Mouse (Mus musculus) spleen, postnatal 14 days (tissue): ENCODE results near the gene Adh5.
"Not testable (repeated sequence)": the region's sequence is repeated elsewhere in the genome, so short reads cannot be mapped to it uniquely, and the experiment has no call there.

Experiments
- DNase-seq, 2 experiments: peaks; one replicate each; pipeline ENCODE4 v3.0.0; 2021 to 2022; ENCODE audit warnings: low spot score in 2 of 2

Adh5 gene

DNA sequence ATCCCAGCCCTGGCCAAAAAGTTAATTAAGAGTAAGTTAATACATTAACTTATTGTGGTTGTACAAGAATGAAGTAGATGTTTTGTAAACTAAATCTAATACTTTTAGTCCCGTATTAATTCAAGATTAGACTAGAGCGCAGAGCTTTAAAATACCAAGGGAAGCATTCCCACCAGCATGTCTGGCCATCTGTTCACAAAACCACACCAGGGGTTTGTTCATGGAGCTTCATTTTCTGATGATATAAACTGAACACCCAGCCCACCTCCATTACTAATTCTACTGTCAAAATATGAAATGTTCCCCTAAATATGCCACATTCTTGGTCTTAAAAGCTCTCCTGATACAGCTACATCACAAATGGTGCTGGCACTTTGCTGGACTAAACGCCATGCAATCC, 15.5 kb downstream of the Adh5 start:
- DNase-seq: no peak

DNA sequence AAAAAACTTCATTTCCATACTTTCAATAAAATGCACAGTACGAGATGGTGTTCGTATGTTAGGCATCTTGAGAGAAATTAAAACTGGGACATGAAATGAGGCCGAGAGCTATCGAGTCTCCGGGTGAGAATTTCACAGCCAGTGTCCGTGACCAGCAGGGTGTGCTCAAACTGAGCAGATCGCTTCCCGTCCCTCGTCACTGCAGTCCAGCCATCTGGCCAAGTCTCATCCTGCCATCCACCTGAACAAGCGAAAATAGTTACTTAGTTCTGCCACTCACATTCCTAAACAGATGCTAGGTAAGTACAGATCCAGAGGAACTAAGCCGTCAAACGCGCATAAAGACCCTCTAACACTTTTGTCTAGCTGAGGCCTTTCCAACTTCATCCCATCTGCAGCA, 17.4 kb downstream of the Adh5 start:
- DNase-seq: no peak

DNA sequence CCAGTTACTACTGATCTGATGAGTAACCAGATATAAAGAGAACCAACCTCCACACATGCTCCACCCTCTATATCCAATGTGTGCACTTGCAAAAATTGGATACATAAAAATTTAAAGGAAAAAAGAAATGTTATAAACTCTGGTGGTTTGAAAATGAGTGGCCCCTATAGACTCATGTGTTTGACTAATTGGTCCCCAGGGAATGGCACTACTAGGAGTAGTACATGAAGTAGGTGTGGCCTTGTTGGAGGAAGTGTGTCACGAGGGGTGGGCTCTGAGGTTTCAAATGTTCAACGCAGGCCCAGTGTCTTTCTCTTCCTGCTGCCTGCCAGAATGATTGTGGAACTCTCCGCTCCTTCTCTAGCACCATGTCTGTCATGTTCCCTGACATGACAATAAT, 18.9 kb downstream of the Adh5 start:
- DNase-seq: no peak

DNA sequence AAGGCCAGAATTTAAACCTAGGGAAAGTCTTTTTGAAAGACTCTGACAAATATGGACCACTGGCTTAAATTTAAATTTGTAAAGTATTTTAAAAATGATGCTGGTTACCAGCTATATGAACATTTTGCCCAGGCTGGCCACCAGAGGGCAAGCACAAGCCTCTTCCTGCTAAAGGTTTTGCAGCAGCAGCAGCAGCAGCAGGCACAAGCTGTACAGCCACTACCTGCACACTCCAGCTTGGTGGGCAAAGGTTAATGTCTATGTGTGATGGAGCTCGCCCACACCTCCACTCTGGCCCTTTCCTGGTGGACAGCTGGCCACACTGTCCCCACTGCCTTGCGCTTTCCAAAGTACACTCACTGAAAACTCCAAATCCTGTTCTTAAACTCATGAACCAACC, 20.2 kb downstream of the Adh5 start:
- no peak for DNase-seq

GRCm38 (mm10) chr3:138463807-138464206, 20.9 kb downstream of the Adh5 start:
- DNase-seq: no peak

GRCm38 (mm10) chr3:138464573-138465147, 21.8 kb downstream of the Adh5 start:
- no peak for DNase-seq

- not testable (repeated sequence) for DNase-seq
Observed at GRCm38 (mm10) chr3:138466656-138467055, 23.8 kb downstream of the Adh5 start.

- DNase-seq: no peak
Observed at GRCm38 (mm10) chr3:138471066-138471465, 28.2 kb downstream of the Adh5 start.

- DNase-seq: no peak
Observed at GRCm38 (mm10) chr3:138479489-138479888, 36.6 kb downstream of the Adh5 start.

DNA sequence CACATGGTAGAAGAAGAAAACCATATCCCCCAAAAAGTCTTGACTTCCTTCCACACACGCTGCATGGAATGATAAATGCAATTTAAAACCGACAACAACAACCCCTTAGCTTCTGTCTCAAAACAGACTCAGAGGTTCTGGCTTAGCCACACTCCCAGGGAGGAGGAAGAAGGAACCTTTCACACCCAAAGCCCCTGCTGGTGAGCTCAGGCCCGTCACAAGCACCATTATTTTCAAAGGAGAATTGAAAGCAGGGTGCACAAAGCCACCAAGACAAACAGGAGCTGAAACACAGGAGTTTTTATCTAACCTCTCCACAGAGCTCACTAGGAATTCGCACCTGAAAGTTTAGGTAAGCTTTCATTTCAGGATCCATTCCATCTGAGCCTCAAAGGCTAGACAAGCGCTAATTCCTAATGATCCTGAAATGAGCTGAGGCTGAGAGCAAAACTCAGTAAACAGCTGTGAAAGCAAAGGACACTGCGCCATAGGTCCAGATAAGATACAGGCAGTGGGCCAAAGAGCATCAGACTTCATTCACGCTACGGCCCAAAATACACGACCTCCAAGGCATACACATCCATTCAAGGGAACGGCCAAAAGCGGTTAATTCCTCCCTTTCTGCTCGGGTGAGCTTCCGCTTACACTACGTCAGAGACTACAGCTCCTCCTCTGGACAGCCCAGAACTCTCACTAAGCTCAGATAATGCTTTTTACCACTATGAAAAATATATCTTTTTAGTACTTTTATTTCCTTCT, 38.8 kb downstream of the Adh5 start:
- no peak for DNase-seq

DNA sequence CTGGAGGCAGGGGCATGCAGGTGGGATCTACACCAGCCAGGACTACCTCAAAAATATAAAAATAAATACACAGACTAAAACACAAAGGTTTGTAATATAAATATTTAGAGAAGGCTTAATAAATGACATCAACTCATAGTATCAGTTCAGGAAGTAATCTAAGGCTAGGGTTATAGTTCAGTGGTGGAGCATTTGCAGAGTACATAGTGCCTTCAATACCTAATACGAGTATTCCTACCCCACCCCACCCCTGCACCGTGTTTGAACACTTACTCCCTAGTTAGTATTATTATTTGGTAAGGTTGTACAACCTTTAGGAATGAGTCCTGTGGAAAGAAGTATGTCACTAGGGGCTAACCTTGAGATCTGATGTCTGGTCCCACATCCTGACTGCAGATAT, 40.3 kb downstream of the Adh5 start:
- DNase-seq: no peak

DNA sequence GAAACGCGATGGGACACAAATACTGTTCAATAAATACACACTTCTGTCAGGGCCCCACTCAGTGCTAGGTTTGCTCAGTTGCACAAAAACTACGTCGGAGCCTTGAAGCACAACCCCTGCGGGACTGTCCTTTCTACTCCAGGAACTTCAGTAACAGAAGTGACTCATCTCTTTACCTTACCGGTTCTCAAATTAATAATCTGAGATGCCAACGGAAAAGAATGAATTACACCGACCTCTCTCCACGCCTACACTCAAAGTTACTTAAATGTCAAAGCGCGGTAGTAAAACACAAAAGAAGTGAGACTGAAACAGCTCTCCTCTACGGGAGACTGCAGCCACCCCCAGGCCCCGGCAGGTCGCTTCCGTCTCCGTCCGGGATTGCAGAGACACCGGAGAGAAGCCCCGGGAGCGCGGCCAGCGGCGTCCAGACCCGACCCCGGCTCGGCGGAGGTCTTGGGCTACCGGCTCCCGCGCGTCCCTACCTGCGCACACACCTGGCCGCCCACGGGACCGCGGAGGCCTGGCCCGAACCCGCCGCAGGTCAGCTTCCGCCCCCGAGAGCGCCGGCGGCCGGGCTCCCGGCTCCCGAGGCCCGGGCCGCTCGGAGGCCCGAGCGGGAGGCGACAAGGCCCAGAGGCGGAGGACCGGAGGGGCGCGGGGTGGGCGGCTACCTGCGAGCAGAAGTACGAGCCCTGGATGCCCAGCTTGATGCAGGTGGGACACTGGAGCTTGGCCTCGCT, 45.9 kb downstream of the Adh5 start:
- DNase-seq: no peak

DNA sequence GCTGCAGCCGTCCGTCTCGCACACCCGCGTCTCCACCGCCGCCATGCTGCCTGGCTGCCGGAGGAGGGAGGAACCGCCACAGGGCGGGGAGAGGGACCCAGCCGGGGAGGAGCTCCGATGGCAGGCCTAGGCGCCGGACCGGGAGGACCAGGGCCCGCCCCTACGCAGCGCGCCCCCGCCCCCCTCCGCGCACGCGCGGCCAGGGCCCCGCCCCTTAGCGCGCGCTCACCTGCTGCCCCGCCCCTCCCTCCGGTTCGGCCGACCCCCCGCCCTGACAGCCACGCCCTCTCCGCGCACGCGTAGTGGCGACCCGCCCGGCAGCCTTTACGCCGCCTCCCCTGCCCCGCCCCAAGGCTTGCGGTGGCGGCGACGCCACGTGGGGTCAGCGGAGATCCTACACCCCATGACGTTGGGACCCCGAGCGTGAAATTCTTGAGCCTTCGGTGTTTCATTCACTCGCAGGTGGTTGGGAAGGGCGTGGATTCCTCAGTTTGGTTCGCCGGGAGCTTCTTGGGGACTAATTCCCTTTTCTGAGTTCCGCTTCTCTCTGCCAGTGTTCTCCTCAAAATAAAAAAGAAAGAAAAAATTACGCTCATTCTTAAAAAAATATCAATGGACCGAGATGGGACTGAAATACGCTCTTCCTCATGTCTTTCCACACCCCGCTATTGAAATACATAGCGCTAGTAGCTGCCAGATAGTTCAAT, 46.6 kb downstream of the Adh5 start, which contains the start of gene Metap1:
Gene Metap1, minus strand, starts transcription at position 189 of the 707 bp plus-strand sequence.
- peak; percentile 98 for DNase-seq

GRCm38 (mm10) chr3:138490034-138490337, 47.1 kb downstream of the Adh5 start:
- no peak for DNase-seq

DNA sequence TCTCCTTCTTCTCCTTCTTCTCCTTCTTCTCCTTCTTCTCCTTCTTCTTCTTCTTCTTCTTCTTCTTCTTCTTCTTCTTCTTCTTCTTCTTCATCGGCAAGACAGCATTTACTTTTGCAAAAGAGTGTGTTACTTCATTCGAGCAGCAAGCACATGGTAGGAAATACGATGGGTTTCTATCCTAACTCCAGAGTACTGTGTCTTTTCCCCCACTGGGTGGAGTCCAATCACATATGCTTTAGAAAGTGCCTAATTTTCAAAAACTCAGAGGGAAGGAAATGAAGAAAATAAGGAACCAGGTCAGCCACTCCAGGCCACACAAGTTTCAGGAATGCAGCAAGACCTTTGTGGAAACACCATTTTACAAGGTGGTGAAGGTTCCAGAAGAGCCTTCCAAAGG, 50.8 kb downstream of the Adh5 start:
- no peak for DNase-seq

DNA sequence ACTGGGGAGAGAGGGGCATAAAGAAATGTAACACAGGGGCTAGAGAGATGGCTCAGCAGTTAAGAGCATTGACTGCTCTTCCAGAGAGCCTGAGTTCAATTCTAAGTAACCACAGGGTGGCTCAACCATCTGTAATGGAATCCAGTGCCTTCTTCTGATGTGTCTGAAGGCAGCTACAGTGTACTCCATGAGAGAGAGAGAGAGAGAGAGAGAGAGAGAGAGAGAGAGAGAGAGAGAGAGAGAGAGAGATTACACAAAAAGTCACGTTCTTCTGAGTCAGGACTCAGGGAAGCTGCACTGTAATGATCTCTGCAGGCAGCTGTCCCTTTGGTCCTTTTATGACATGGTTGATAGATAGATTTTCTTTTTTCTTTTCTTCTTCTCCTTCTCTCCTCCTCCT, 51.7 kb downstream of the Adh5 start:
- no peak for DNase-seq

GRCm38 (mm10) chr3:138495166-138496145, 52.6 kb downstream of the Adh5 start:
- no peak for DNase-seq

GRCm38 (mm10) chr3:138498731-138499130, 55.8 kb downstream of the Adh5 start:
- DNase-seq: no peak

DNA sequence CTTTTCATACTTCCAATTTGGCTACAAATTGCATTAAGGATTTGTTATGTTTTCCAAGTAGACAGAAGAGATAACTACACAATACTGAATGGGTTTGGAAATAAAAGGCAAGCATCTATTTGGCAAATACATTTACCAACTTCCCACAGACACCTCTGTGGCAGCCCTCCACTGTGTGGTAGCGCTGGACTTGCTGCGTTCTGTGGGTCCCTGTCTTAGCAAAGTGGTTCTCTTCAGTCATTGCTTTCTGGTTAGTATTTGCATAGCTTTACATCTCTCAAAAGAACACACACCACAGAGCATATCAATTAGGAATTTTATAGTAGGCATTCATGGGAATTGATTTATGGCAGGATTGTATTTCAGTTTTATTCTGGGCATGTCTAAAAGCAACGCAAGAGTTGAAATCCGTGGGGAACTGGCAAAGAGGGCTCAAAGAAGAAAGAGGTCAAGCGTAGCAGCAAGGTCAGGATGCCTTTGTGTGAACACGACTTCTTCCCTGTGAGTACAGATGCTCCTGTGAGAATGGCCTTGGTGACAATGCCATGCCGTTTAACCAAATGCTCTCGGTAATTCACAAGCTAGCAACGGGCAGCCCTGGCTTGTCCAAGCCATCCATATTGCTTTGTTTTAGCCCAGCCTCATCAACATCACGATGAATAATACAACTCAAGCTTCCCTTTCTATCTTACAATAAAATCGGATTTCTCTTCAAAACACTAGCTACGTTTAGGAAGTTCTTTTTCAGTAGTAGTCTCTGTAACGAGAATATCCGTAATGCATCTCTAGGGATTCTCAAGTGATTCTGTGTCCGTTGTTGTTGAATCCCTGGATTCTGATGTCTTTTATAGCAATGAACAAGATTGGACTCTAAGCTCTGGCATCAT, 57.2 kb downstream of the Adh5 start:
- DNase-seq: no peak

- DNase-seq: no peak
Observed at GRCm38 (mm10) chr3:138503754-138504153, 60.9 kb downstream of the Adh5 start.
